Mouse (Mus musculus): ENCODE results near the gene Krt6b.
"Not testable (repeated sequence)": the region's sequence is repeated elsewhere in the genome, so short reads cannot be mapped to it uniquely, and the experiment has no call there.

The Krt6b gene

DNA sequence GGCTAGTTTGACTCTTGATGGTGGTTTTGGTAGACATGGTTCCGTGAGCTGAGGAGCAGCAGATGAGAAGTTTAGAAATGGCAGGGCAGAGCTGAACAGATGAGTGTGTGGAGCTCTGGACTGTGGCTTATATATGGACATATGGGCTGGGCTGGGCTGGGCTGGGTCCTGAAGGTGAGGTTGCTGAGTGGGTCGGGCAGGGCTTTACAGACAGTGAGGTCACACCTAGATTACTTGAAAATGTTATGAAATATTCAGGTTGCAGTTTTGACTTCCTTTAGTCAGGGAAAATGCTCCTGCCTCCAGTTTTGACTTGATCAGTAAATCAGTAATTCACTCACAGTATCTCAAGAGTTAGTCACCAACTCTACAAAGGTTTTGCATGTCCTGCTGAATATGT, at the start of gene Krt6b:
Krt6b (minus strand) TSS at position 101 of the 400 bp plus-strand sequence.
- no peak for DNase-seq (ENCODE audit: low spot score in 2 of 2)

DNA sequence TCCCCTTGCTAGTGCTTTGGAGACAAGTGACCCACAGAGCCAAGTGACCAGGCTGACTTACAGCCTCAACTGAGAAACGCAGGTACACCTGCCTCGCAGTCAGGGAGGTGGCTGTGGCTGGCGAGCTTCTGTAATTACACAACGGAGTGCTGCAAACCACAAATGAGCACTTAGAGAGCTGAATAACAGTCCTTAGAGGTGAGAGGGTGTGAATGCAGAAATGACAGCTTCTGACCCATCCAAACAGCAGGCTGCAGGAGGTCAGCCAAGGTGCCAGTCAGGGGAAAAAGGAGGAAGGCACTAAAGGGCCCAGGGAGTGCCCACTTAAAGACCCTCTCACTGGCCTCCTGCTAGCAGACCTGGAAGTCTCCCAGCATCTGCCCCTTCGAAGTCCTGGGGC, 44.6 kb upstream of the Krt6b start:
- DNase-seq (ENCODE audit: low spot score in 2 of 2): no peak

DNA sequence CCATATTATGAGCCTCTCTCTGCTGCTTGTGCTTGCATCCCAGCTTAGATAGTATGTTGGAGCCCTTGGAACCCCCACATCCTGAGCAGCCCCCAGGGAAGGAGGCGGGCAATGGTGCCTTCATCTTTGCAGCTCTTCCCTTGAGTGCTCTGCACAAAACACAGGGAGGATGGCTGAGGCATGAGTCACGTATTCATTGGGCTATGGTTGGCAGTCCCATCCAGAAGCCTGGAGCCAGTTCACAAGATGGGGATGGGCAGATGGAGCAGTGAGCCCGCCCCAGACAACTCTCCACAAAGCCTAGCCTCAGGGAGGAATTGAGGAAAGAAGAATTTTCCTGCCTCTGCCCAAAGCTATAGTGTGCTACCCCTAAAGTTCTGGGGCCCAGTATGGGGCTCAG, 35.7 kb upstream of the Krt6b start:
- DNase-seq (ENCODE audit: low spot score in 2 of 2): no peak

DNA sequence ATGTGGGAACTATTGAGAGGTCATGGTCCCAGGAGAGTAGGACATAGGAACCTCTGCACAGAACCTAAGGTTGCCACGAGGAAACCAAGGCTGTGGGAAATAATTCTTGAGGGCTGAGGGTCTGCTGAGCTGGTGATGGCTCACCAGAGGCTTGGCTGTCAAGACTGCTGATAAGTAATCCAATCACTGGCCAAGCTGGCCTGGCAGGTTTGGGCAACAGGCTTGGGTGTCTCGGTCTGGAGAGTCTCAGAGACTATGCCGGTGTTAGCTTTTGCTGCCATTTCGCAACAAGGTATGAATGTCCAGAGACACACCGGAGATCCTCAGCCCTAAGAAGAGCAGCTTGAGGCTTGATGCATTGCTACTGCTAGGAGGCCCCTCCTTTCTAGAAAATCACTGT, 34.3 kb upstream of the Krt6b start:
- no peak for DNase-seq (ENCODE audit: low spot score in 2 of 2)

DNA sequence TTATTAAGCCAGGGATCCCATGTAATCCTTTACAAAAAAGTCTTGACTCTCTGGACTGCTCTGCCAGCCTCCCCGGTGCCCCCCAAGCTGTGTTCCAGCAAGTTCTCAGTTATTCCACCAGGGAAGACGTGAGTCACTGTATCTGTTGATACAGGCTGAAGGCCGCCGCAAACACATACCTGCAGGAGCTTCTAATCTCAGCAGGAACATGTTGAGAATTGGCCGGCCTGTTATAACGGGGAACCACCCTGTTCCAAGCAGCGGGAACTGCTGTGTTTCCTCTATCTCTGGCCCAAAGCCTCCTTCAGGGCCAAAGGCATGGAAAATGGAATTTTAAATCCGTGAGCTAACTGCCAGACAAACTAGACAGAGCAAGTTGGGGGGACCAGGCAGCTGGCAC, 33.6 kb upstream of the Krt6b start:
- DNase-seq (ENCODE audit: low spot score in 2 of 2): no peak

DNA sequence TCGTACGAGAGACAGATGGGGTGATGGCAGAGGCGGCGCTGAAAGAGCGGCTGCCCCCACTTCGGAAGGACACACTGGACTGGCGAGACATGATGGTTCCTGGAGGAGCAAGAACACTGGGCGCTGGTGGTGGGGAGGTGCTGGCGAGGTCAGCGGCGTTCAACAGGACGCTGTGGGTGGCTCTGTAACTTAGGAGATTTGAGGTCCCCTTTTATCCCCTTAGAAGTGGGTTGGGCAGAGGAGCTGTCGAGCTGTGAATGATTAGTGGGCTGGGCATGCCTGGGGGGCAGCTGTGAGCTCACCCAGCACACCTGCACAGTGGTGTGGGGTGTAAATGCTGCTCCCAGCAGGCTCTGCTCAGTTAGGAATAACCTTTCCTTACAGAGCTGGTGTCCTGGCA, 32.6 kb upstream of the Krt6b start, which contains the start of gene Krt5:
Krt5 (minus strand) TSS at position 179 of the 400 bp plus-strand sequence.
- no peak for DNase-seq (ENCODE audit: low spot score in 2 of 2)

DNA sequence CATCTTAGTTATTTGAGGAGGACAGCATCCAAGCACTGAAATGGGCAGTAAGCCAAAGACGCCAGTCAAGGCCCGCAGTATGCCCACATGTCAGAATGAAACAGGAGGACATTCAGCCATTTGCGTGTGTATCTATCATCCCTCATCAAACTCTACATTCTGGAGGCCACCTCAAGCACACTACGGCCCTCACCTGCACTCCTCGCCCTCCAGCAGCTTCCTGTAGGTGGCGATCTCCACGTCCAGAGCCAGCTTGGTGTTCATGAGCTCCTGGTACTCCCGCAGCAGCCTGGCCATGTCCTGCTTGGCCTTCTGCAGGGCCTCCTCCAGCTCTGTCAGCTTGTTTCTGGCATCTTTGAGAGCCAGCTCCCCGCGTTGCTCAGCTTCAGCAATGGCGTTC, 28.6 kb upstream of the Krt6b start:
- no peak for DNase-seq (ENCODE audit: low spot score in 2 of 2)

DNA sequence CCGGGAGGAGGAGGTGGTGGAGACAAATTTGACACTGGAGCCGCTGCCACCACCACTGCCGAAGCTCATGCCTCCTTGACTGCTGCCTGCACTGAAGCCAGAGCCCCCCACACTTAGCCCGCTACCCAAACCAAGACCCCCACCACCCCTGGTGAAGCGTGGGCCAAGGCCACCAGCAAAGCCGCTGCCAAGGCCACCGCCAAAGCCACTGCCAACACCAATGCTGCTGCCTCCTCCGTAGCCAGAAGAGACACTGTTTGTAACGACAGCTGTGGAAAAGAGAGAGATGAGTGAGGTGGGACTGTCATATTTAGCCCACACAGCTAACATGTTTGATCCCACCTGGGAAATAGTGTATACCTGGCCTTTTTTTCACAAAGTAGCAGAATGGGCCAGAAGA, 27.4 kb upstream of the Krt6b start:
- DNase-seq (ENCODE audit: low spot score in 2 of 2): no peak

DNA sequence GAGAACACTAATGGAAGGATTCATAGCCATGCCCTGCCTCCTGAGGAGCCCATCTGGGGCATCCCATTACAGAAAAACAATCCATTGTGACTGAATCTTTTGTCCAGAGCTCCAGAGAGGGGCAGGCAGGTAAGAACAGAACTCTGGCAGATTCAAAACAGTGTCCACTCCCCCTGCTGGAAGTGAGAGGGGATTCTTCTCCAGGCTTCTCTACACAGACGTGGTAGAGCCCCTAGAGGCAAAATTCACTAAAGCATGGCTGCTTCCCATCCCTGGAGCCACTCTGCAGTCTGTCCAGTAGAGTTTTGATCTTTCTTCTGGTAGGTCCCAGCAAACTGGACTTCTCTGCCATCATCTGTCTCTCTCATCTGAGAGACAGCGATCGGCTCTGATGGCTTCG, 24.0 kb upstream of the Krt6b start:
- DNase-seq (ENCODE audit: low spot score in 2 of 2): no peak

DNA sequence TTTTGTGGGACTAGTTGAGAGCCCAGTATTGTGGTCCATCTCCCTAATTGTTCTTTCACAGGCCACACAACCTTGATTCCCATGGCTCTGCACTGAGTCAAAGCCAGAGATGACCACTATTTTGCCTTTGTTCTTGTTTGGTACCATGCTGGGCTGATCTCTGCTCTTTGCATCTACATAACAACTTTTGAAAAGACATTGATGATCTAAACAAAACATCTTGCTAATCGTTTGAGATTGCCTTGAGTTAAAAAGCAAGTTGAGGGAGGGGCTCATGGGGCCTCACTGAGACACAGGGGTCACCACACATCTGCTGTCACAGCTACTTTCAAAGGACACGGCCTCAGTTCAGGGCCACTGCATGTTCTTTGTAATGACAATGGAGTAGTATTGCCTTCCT, 22.3 kb upstream of the Krt6b start:
- no peak for DNase-seq (ENCODE audit: low spot score in 2 of 2)

DNA sequence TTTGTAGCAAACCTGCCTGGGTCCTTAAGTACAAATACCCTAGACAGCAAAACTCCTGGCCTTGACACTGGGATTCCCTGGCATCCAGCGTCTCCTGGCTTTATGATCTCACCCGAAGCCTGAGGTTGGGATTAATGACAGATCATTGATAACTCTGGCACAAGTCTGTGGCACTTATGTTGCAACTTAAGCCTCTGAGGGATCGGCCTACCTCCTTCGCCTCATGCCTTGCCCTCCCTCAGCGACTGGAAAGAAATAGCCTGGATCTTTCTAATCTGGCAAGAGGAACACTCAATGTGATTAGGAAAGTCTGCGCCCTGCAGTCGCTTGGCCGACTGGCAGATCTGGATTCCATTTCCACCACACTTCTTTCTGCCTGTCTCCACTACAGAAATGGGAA, 19.8 kb upstream of the Krt6b start:
- DNase-seq (ENCODE audit: low spot score in 2 of 2): no peak

DNA sequence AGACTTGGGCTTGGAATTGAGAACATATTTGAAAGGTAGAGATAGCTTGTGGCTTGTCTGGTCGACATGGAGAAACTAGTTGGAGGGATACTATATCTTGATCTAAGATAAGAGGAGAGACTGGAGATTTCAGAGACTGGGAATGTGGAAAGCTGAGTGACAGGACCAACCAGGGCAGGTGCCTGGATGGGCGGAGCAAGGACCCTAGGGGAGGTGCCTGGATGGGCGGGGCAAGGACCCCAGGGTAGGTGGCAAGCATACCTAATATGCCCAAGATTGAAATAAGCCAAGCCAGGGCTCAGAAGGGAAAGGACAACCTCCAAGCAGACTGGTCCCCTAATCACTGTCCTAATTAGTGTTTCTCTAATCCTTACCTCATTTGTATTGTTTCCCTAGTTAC, 19.1 kb upstream of the Krt6b start:
- DNase-seq (ENCODE audit: low spot score in 2 of 2): no peak

DNA sequence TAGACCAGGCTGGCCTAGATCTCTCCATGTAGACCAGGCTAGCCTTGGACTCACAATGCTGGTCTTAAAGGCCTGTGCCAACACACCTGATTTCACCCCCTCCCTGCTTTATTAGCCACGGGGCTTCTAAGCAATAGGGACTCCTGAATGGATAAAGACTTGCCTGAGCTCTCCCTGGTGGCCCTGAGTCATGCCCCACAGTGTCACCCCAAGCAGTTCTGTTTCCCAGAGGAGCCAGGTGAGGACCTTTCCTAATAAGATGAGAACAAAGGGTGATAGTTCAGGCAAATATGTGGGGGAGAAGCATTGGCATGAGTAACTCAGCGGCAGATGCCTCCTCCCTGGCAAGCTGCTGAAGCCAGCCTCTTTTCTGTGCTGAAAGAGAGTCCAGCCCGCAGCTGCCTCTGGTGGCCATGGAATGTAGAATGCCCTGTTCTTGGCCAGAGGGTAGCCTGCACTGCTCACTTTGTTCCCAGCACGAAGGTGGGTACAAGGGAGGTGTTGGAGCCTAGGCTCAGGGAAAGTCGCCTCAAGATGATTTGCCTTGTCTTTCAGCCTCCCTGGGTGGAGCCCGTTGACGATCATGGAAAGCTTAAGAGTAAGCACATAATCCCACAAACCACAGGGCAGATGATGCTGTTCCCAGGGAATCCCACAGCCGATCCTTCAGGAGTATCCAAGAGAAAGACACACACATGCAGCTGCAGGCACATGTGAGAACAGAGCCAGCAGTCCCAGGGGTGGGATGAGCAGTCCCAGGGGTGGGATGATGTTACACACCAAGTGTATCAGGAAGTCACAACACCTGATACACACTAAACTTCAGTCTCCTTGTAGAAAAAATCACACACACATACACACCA, 17.5 kb upstream of the Krt6b start:
- no peak for DNase-seq (ENCODE audit: low spot score in 2 of 2)

DNA sequence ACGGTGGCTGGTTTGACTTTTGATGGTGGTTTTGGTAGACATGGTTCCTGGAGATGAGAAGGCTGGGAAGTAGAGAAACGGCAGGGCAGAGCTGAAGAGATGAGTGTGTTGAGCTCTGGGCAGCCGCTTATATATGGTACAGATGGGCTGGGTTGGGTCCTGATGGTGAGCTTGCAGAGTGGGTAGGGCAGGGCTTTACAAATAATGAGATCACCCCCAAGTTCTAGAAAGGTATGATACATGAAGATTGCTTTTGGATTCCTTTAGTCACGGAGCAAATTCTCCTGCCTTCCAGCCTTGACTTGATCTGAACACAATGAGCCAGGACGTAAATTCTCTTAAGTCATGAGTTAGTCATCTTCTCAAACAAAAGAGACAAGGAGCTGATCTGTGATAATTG, 14.1 kb upstream of the Krt6b start, which contains the start of gene Krt6a:
Krt6a (minus strand) TSS at position 101 of the 400 bp plus-strand sequence.
- DNase-seq (ENCODE audit: low spot score in 2 of 2): no peak

DNA sequence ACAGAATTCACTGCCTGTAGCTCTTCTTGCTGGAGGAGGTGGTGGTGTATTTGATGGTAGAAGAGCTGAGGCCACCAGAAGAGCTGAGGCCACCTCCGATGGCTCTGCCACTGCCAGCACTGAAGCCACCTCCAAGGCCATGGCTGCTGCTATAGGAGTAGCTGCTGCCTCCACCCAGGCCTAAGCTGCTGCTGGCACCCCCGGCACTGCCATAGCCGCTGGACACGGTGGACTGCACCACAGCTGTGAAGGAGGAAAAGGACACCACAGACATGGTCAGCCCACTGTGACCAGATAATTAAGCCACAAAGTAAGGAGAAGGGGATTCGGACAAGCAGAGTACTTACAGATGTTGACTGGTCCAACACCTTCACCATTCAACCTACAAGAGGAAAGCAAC, 10.4 kb upstream of the Krt6b start:
- not testable (repeated sequence) for DNase-seq (ENCODE audit: low spot score in 2 of 2)

DNA sequence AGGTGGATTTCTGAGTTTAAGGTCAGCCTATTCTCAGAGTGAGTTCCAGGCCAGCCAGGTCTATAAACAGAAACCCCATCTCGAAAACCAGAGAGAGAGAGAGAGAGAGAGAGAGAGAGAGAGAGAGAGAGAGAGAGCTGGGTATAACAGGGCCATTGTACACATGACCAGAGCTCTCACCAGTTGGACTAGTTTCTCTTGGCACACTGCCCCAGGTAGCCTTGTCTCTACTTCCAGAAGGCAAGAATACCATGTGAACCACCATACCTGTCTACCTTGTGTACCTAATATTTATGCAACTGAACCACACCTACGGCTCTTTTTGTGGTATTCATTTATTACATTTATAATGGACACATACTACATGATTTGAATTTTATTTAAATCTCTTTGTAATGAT, 8.1 kb upstream of the Krt6b start:
- DNase-seq (ENCODE audit: low spot score in 2 of 2): no peak

DNA sequence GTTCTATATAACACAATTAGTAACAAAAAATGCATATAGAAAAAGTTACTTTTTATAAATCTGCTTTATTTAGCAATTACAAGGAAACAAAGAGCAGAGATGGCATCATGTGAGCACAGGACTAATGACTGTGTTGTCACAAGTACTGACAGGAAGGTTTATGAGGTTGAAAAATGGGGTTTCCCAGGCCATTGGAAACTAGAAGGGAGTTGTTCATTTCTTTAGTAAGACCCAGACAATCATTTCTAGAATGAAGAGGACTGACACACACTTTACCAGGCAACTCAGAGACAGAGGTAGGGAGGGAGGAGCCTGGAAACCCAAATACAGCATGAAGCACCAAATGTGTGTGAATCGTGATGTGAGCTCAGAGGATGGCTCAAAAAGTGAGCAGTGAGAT, 4.1 kb downstream of the Krt6b start:
- no peak for DNase-seq (ENCODE audit: low spot score in 2 of 2)

DNA sequence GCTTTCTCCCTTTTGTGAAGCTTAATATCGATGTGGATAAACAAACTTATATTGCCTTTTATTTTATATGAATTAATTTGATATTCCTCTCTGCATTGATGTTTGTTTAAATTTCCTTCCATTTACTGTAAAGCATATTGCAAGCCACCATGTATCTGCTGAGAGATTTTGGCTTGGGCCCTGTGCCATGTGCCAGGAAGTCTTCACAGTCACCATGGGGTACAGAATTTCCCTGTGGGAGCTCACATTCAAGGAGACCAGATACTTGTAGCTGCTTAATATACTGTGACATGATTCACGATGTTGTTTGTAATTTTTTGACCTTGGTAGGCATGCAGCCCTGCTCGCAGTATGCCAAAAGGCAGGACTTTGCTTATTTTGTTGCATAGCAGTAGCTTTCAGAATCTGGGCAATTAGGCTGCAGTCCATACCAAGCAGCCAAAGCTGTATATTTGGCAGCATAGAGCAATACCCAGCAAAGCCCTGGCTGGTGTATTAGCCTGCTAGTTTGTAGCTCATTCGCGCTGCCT, 27.3 kb downstream of the Krt6b start:
- DNase-seq (ENCODE audit: low spot score in 2 of 2): no peak

DNA sequence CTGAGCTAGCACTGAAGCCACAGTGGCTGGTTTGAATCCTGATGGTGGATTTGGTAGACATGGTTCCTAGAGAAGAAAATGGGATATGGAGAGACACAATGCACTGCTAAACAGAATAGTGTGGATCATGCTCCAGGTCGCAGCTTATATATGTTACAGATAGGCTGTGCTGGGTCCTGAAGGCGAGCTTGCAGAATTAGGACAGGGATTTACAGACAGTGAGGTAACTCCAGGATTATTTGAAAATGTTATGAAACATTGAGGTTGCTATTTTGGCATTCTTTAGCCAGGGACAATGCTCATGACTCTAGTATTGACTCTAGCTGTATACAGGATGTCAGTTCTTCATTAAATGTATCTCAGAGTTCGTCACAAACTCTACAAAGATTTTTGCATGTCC, 32.8 kb downstream of the Krt6b start, which contains the start of gene Gm5478:
Gm5478 (minus strand) TSS at position 101 of the 400 bp plus-strand sequence.
- DNase-seq (ENCODE audit: low spot score in 2 of 2): no peak

DNA sequence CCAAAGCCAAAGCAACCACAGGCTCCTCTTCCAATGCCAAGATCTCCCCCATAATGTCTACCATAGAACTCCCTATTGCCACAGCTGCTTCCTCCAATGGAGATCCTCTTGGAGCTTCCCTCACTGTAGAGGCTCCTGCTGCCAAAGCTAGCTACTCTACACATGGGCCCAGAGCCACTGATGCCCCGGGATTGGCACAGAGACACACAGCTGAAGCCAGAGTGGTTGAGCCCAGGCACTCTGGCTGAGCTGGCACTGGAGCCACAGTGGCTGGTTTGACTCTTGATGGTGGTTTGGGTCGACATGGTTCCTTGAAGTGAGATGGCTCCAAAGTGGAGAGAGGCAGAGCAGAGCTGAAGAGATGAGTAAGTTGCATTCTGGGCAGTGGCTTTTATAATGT, 52.2 kb downstream of the Krt6b start, which contains the start of gene Gm5414:
Gm5414 (minus strand) TSS at position 305 of the 400 bp plus-strand sequence.
- DNase-seq (ENCODE audit: low spot score in 2 of 2): no peak
